In genomic region chr7:51783070-51783776, GRCm38 (mm10) we compare ENCODE assay signal across 22 mouse cellular contexts.
A peak's percentile ranks its signal among the peaks of the same experiment; 100 is the strongest.
DNase-seq lines count a peak whose midpoint lies in the region; ATAC-seq and TF ChIP-seq lines count a peak whose summit lies in the region.
"Had no signal": no experiment of that assay in that cellular context is flagged by ENCODE, and none has a peak within 500 bp of the region (broad histone marks: within the 10 kb centered on the region; RNA-seq: fewer than 3 reads in every experiment).

No protein-coding gene starts in this region.

- DNase-seq in hindbrain, embryonic 11.5 days (ENCODE audit: low spot score): no peak
- no peak for DNase-seq in hindbrain, embryonic 10.5 days (ENCODE audit: low spot score)
- DNase-seq in forebrain, embryonic 11.5 days (ENCODE audit: low spot score): no peak
- peak; percentile 1 for DNase-seq in large intestine, adult 2 months (ENCODE audit: low read depth, low spot score)
- DNase-seq in urinary bladder, postnatal 25 days (ENCODE audit: low spot score): no peak
- DNase-seq in frontal cortex, postnatal 10 days (ENCODE audit: low spot score in 2 of 2): no peak
- DNase-seq in stomach, postnatal 0 days (ENCODE audit: low spot score): no peak
- DNase-seq: adrenal gland, postnatal 10 days; cerebellum, adult 18-20 months; cerebellum, postnatal 36 days; gastrocnemius, adult 2 months; heart, postnatal 10 days; right cerebral cortex, postnatal 25 days; thymus, adult 18-20 months; thymus, postnatal 4 days had no signal

- 0 out of 2 replicates have a peak overlapping the region, but pooled peaks have one; percentile 27 for H3K27ac ChIP-seq in hindbrain, embryonic 11.5 days (ENCODE audit: low read depth, low read length)
- no peak overlapping the region for H3K27ac ChIP-seq in hindbrain, embryonic 10.5 days
- peak overlapping the region; percentile 70 for H3K27ac ChIP-seq in forebrain, embryonic 11.5 days (ENCODE audit: low read depth, low read length)
- peak overlapping the region; percentile 72 for H3K27ac ChIP-seq in hindbrain, embryonic 13.5 days
- H3K27ac ChIP-seq in stomach, postnatal 0 days (replicated peaks): no peak overlapping the region
- H3K27ac ChIP-seq: embryonic facial prominence, embryonic 15.5 days; gastrocnemius, adult 2 months; heart, embryonic 10.5 days; kidney, embryonic 15.5 days; limb, embryonic 15.5 days; liver, embryonic 15.5 days had no signal

- H3K4me1 ChIP-seq in hindbrain, embryonic 11.5 days (replicated peaks; ENCODE audit: control insufficient read depth, insufficient read depth, low read length): no peaks in the 10 kb centered on the region; the same call in 1 of the 2 replicates
- peaks cover 8% of the 10 kb centered on the region; the same call in 1 of the 2 replicates for H3K4me1 ChIP-seq in hindbrain, embryonic 10.5 days (replicated peaks)
- 0 out of 2 replicates have a peak, but pooled peaks cover 2% of the 10 kb centered on the region for H3K4me1 ChIP-seq in forebrain, embryonic 11.5 days (replicated peaks; ENCODE audit: control insufficient read depth, insufficient read depth, low read length)
- H3K4me1 ChIP-seq in hindbrain, embryonic 13.5 days (replicated peaks): peaks cover 15% of the 10 kb centered on the region
- H3K4me1 ChIP-seq in stomach, postnatal 0 days (replicated peaks; ENCODE audit: control insufficient read depth, insufficient read depth): no peaks in the 10 kb centered on the region
- H3K4me1 ChIP-seq: embryonic facial prominence, embryonic 15.5 days; heart, embryonic 10.5 days; kidney, embryonic 15.5 days; liver, embryonic 15.5 days had no signal

- TF ChIP-seq EP300 in stomach, postnatal 0 days (optimal IDR thresholded peaks at IDR 0.05): no peak

- no peaks in the 10 kb centered on the region for H3K9me3 ChIP-seq in hindbrain, embryonic 11.5 days (ENCODE audit: control insufficient read depth, low read length)
- H3K9me3 ChIP-seq in hindbrain, embryonic 10.5 days: no peaks in the 10 kb centered on the region
- H3K9me3 ChIP-seq in forebrain, embryonic 11.5 days (ENCODE audit: control insufficient read depth, low read length): no peaks in the 10 kb centered on the region
- H3K9me3 ChIP-seq in hindbrain, embryonic 13.5 days: no peaks in the 10 kb centered on the region
- H3K9me3 ChIP-seq in stomach, postnatal 0 days (ENCODE audit: control insufficient read depth, low read length): no peaks in the 10 kb centered on the region
- H3K9me3 ChIP-seq: embryonic facial prominence, embryonic 15.5 days; heart, embryonic 10.5 days; kidney, embryonic 15.5 days; limb, embryonic 15.5 days; liver, embryonic 15.5 days had no signal

- no peak overlapping the region for H3K9ac ChIP-seq in hindbrain, embryonic 11.5 days (ENCODE audit: low read depth, low read length)
- no peak overlapping the region for H3K9ac ChIP-seq in forebrain, embryonic 11.5 days (ENCODE audit: low read length)
- H3K9ac ChIP-seq in hindbrain, embryonic 13.5 days: no peak overlapping the region
- no peak overlapping the region for H3K9ac ChIP-seq in stomach, postnatal 0 days (ENCODE audit: low read length)
- H3K9ac ChIP-seq: embryonic facial prominence, embryonic 15.5 days; kidney, embryonic 15.5 days; limb, embryonic 15.5 days; liver, embryonic 15.5 days had no signal

- no peak for ATAC-seq in hindbrain, embryonic 11.5 days (ENCODE audit: low FRiP score)
- ATAC-seq in forebrain, embryonic 11.5 days (replicated peaks; ENCODE audit: low FRiP score): peak; percentile 39; the same call in 1 of the 2 replicates
- no peak for ATAC-seq in hindbrain, embryonic 13.5 days (ENCODE audit: low FRiP score)
- no peak for ATAC-seq in stomach, postnatal 0 days (ENCODE audit: low FRiP score, low TSS enrichment)
- ATAC-seq: inflammation-experienced regulatory T-cells, adult 6 months had no signal

- no peak overlapping the region for H3K4me2 ChIP-seq in hindbrain, embryonic 11.5 days (replicated peaks; ENCODE audit: low read depth, low read length)
- peak overlapping the region; percentile 9; the same call in 1 of the 2 replicates for H3K4me2 ChIP-seq in forebrain, embryonic 11.5 days (ENCODE audit: low read depth, low read length, severe bottlenecking)
- H3K4me2 ChIP-seq in hindbrain, embryonic 13.5 days: no peak overlapping the region
- no peak overlapping the region for H3K4me2 ChIP-seq in stomach, postnatal 0 days (replicated peaks; ENCODE audit: low read depth)
- H3K4me2 ChIP-seq: embryonic facial prominence, embryonic 15.5 days; kidney, embryonic 15.5 days; limb, embryonic 15.5 days; liver, embryonic 15.5 days had no signal

- H3K27me3 ChIP-seq in hindbrain, embryonic 11.5 days (ENCODE audit: control insufficient read depth, insufficient read depth, low read length): no peaks in the 10 kb centered on the region
- no peaks in the 10 kb centered on the region for H3K27me3 ChIP-seq in hindbrain, embryonic 10.5 days (ENCODE audit: insufficient read depth, poor library complexity, severe bottlenecking)
- H3K27me3 ChIP-seq in forebrain, embryonic 11.5 days (ENCODE audit: control insufficient read depth, insufficient read depth, low read length): no peaks in the 10 kb centered on the region
- H3K27me3 ChIP-seq in hindbrain, embryonic 13.5 days: no peaks in the 10 kb centered on the region
- no peaks in the 10 kb centered on the region for H3K27me3 ChIP-seq in stomach, postnatal 0 days (ENCODE audit: control insufficient read depth, insufficient read depth, low read length)
- H3K27me3 ChIP-seq: embryonic facial prominence, embryonic 15.5 days; kidney, embryonic 15.5 days; limb, embryonic 15.5 days; liver, embryonic 15.5 days had no signal

- TF ChIP-seq CTCF in stomach, postnatal 0 days (IDR thresholded peaks at IDR 0.05; ENCODE audit: low read depth): no peak

- no peak overlapping the region for H3K4me3 ChIP-seq in hindbrain, embryonic 11.5 days (ENCODE audit: low read depth, low read length)
- H3K4me3 ChIP-seq in hindbrain, embryonic 10.5 days: no peak overlapping the region
- H3K4me3 ChIP-seq in forebrain, embryonic 11.5 days (ENCODE audit: low read depth, low read length): no peak overlapping the region
- H3K4me3 ChIP-seq in hindbrain, embryonic 13.5 days: no peak overlapping the region
- no peak overlapping the region for H3K4me3 ChIP-seq in stomach, postnatal 0 days (ENCODE audit: low read depth, low read length)
- H3K4me3 ChIP-seq: embryonic facial prominence, embryonic 15.5 days; gastrocnemius, adult 2 months; heart, embryonic 10.5 days; kidney, embryonic 15.5 days; limb, embryonic 15.5 days; liver, embryonic 15.5 days had no signal

- 77% methylated on average over 4 of the region's 4 CpGs for WGBS in hindbrain, embryonic 11.5 days
- 80% methylated on average over 4 of the region's 4 CpGs for WGBS in hindbrain, embryonic 10.5 days
- WGBS in forebrain, embryonic 11.5 days: 57% methylated on average over 4 of the region's 4 CpGs
- 58% methylated on average over 4 of the region's 4 CpGs for WGBS in hindbrain, embryonic 13.5 days
- 46% methylated on average over 4 of the region's 4 CpGs for WGBS in large intestine, adult 2 months
- 58% methylated on average over 4 of the region's 4 CpGs for WGBS in stomach, postnatal 0 days

- no peaks in the 10 kb centered on the region for H3K36me3 ChIP-seq in hindbrain, embryonic 11.5 days (ENCODE audit: control insufficient read depth, insufficient read depth, low read length)
- no peaks in the 10 kb centered on the region for H3K36me3 ChIP-seq in hindbrain, embryonic 10.5 days
- H3K36me3 ChIP-seq in forebrain, embryonic 11.5 days (ENCODE audit: control insufficient read depth, insufficient read depth, low read length): no peaks in the 10 kb centered on the region
- H3K36me3 ChIP-seq in hindbrain, embryonic 13.5 days: no peaks in the 10 kb centered on the region
- no peaks in the 10 kb centered on the region for H3K36me3 ChIP-seq in stomach, postnatal 0 days (ENCODE audit: control insufficient read depth, insufficient read depth, low read length)
- H3K36me3 ChIP-seq: embryonic facial prominence, embryonic 15.5 days; heart, embryonic 10.5 days; kidney, embryonic 15.5 days; limb, embryonic 15.5 days; liver, embryonic 15.5 days had no signal

Comparison
In these comparisons a context has a peak if more than half of its experiments do, and no peak if none do; other contexts are left out.
1. H3K27ac ChIP-seq: peak in hindbrain, embryonic 11.5 days (single experiment), forebrain, embryonic 11.5 days (single experiment) and hindbrain, embryonic 13.5 days (single experiment); none in hindbrain, embryonic 10.5 days (single experiment) and stomach, postnatal 0 days (single experiment).